Mouse (Mus musculus) cerebellum, adult 2 months (tissue): ENCODE results near the gene Shisal2a.

Experiments
- CTCF ChIP-seq: fragments of 200-500 bp; IDR thresholded peaks from 2 replicates; pipeline ENCODE4 v1.5.1; 2011; ENCODE audit warnings: low read depth, mild to moderate bottlenecking, control low read depth, low read length, moderate library complexity, borderline replicate concordance; ENCODE audit not compliant: insufficient read depth
- POLR2A ChIP-seq: fragments of 200-500 bp; IDR thresholded peaks from 2 replicates; pipeline ENCODE4 v1.6.1; 2011; ENCODE audit warnings: low read length, control low read depth, borderline replicate concordance; ENCODE audit not compliant: insufficient read depth

- no peak for TF ChIP-seq POLR2A
- TF ChIP-seq CTCF, result no peak
These were observed 8.0 kb upstream of the Shisal2a start for GRCm38 (mm10) chr4:108391124-108391523.
